Mouse (Mus musculus): Measurements from ENCODE around the gene Tpcn1. TPM values are rescaled to one million over a fixed set of nuclear protein-coding genes. Genes with fewer than 3 reads are reported as not detected.

Gene Tpcn1
- polyA plus RNA-seq, 1 experiment from 2014 or later, result 15.6 TPM

DNA sequence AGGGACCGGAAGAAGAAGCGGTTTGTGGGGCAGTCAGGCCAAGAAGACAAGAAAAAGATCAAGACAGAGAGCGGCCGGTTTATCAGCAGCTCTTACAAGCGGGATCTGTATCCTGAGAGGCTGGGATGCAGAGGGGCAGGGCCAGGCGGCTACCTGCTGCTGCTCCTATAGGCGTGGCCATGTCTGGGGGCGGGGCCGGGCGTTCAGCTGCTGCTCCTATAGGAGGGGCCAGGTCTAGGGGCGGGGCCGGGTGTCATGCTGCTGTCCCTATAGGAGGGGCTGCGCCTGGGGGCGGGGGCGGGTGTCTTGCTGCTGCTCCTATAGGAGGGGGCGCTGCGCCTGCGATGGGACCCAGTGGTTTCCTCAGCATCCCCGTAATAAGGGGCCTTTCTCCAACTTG lies 37.9 kb upstream of the Tpcn1 start:
- H3K4me3 ChIP-seq (ENCODE audit: low read depth, low read length), result no peak overlapping the region
- H3K4me1 ChIP-seq (replicated peaks; ENCODE audit: control insufficient read depth, insufficient read depth, low read length), result no peaks in the 10 kb centered on the region
- peaks cover 9% of the 10 kb centered on the region for H3K36me3 ChIP-seq (ENCODE audit: control insufficient read depth, insufficient read depth, low read length)
- DNase-seq (ENCODE audit: low spot score) (peak; percentile 56), ATAC-seq (ENCODE audit: low FRiP score) (peak; percentile 33; the same call in 1 of the 2 replicates)
- 34% methylated on average over 19 of the region's 19 CpGs for WGBS
- no peak overlapping the region for H3K9ac ChIP-seq (ENCODE audit: low read depth, low read length)
- H3K27ac ChIP-seq (ENCODE audit: low read depth, low read length), result no peak overlapping the region
- H3K27me3 ChIP-seq (ENCODE audit: control insufficient read depth, insufficient read depth, low read length), result no peaks in the 10 kb centered on the region; the same call in 1 of the 2 replicates
- H3K4me2 ChIP-seq (replicated peaks; ENCODE audit: low read depth, low read length), result no peak overlapping the region
- H3K9me3 ChIP-seq (ENCODE audit: control insufficient read depth, low read length), result no peaks in the 10 kb centered on the region

- ATAC-seq (ENCODE audit: low FRiP score) (no peak), DNase-seq (ENCODE audit: low spot score) (no peak)
- H3K36me3 ChIP-seq (ENCODE audit: control insufficient read depth, insufficient read depth, low read length), result peaks cover 15% of the 10 kb centered on the region
- H3K4me1 ChIP-seq (replicated peaks; ENCODE audit: control insufficient read depth, insufficient read depth, low read length), result no peaks in the 10 kb centered on the region
- no peak overlapping the region for H3K4me3 ChIP-seq (ENCODE audit: low read depth, low read length)
- WGBS, result 96% methylated on average over 10 of the region's 10 CpGs
- no peaks in the 10 kb centered on the region for H3K27me3 ChIP-seq (ENCODE audit: control insufficient read depth, insufficient read depth, low read length)
- no peak overlapping the region for H3K27ac ChIP-seq (ENCODE audit: low read depth, low read length)
- no peak overlapping the region for H3K9ac ChIP-seq (ENCODE audit: low read depth, low read length)
- no peaks in the 10 kb centered on the region for H3K9me3 ChIP-seq (ENCODE audit: control insufficient read depth, low read length)
- no peak overlapping the region for H3K4me2 ChIP-seq (replicated peaks; ENCODE audit: low read depth, low read length)
Observed at GRCm38 (mm10) chr5:120624427-120624826, 36.0 kb upstream of the Tpcn1 start.

- Histone ChIP-seq H3K9ac (ENCODE audit: low read depth, low read length) (no peak overlapping the region), H3K4me3 (ENCODE audit: low read depth, low read length) (no peak overlapping the region), H3K4me2 (replicated peaks; ENCODE audit: low read depth, low read length) (no peak overlapping the region), H3K27me3 (ENCODE audit: control insufficient read depth, insufficient read depth, low read length) (no peaks in the 10 kb centered on the region), H3K4me1 (replicated peaks; ENCODE audit: control insufficient read depth, insufficient read depth, low read length) (no peaks in the 10 kb centered on the region), H3K36me3 (ENCODE audit: control insufficient read depth, insufficient read depth, low read length) (peaks cover 17% of the 10 kb centered on the region), H3K9me3 (ENCODE audit: control insufficient read depth, low read length) (no peaks in the 10 kb centered on the region), H3K27ac (ENCODE audit: low read depth, low read length) (no peak overlapping the region)
- DNase-seq (ENCODE audit: low spot score) (no peak), ATAC-seq (ENCODE audit: low FRiP score) (no peak)
- WGBS, result 74% methylated on average over 5 of the region's 5 CpGs
Observed at GRCm38 (mm10) chr5:120622198-120622851, 33.9 kb upstream of the Tpcn1 start.

- Histone ChIP-seq H3K4me1 (replicated peaks; ENCODE audit: control insufficient read depth, insufficient read depth, low read length) (no peaks in the 10 kb centered on the region), H3K27me3 (ENCODE audit: control insufficient read depth, insufficient read depth, low read length) (no peaks in the 10 kb centered on the region), H3K4me3 (ENCODE audit: low read depth, low read length) (no peak overlapping the region), H3K27ac (ENCODE audit: low read depth, low read length) (no peak overlapping the region), H3K9me3 (ENCODE audit: control insufficient read depth, low read length) (no peaks in the 10 kb centered on the region), H3K36me3 (ENCODE audit: control insufficient read depth, insufficient read depth, low read length) (peaks cover 17% of the 10 kb centered on the region), H3K9ac (ENCODE audit: low read depth, low read length) (no peak overlapping the region), H3K4me2 (replicated peaks; ENCODE audit: low read depth, low read length) (no peak overlapping the region)
- ATAC-seq (ENCODE audit: low FRiP score) (no peak), DNase-seq (ENCODE audit: low spot score) (no peak)
- WGBS, result 95% methylated on average over 10 of the region's 10 CpGs
Observed at GRCm38 (mm10) chr5:120621846-120622197, 33.3 kb upstream of the Tpcn1 start.

DNA sequence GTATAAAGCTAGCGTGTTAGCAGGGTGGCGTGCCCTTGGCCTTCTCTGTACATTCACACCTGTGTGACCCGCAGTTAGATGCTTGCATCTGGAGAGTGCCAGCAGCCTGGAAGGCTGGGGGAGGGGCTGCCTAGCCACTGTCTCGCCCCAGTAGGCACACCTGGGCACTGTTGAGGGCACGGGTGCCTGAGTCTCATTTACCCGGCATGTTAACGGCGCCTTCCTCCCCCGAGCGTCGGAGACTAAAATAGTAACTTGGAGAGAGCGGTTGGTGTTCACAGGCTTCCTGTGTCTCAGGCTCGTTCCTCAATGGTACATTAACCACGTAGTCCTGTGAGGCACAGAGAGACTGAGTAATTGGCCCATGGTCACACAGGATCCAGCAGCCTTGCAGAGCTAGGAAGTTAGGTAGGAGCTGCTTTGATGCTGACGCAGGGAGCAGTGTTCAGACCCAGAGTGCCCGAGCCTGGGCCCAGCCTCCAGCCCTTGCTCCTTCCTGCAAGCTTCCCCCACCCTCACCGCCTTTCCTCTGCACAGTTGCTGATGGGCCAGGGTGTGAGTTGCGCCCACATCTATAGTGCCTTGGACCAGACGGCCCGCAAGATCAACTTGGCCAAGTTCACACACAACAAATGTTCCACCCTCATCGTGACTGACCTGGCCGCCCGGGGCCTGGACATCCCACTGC lies 32.7 kb upstream of the Tpcn1 start:
- H3K4me2 ChIP-seq (replicated peaks; ENCODE audit: low read depth, low read length), result no peak overlapping the region
- peaks cover 17% of the 10 kb centered on the region for H3K36me3 ChIP-seq (ENCODE audit: control insufficient read depth, insufficient read depth, low read length)
- no peak overlapping the region for H3K27ac ChIP-seq (ENCODE audit: low read depth, low read length)
- H3K9ac ChIP-seq (ENCODE audit: low read depth, low read length), result no peak overlapping the region
- no peak for ATAC-seq (ENCODE audit: low FRiP score)
- no peak overlapping the region for H3K4me3 ChIP-seq (ENCODE audit: low read depth, low read length)
- H3K4me1 ChIP-seq (replicated peaks; ENCODE audit: control insufficient read depth, insufficient read depth, low read length), result no peaks in the 10 kb centered on the region
- no peaks in the 10 kb centered on the region for H3K9me3 ChIP-seq (ENCODE audit: control insufficient read depth, low read length)
- DNase-seq (ENCODE audit: low spot score), result no peak
- WGBS, result 91% methylated on average over 23 of the region's 23 CpGs
- no peaks in the 10 kb centered on the region for H3K27me3 ChIP-seq (ENCODE audit: control insufficient read depth, insufficient read depth, low read length)

DNA sequence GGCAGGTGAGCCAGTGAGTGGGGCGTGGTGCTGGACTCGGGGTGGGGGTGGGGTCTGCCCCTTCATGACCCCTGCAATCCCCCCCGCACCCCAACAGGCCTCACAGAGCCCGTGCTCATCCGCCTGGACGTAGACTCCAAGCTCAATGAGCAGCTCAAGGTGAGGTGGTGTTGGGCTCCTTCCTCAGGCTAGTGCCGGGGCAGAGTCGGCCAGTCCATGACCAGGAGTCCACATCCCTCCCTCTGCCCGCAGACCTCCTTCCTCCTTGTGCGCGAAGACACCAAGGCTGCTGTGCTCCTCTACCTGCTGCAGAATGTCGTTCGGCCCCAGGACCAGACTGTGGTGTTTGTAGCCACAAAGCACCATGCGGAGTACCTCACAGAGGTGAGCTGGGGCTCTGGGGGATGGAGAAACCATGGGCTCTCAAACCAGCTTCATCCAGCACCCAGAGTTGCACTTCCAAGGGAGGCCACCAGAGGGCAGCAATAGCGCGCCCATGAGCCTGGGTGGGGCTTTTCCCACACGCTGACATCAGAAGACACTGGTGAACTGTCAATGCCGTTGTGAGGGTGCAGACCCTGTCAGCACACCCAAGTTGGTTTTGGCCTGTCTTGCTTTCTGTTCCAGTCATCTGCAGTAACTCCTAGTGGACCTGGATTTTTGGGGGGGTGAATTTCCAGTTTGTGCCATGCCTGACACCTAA lies 32.1 kb upstream of the Tpcn1 start:
- no peak overlapping the region for H3K9ac ChIP-seq (ENCODE audit: low read depth, low read length)
- H3K4me1 ChIP-seq (replicated peaks; ENCODE audit: control insufficient read depth, insufficient read depth, low read length), result no peaks in the 10 kb centered on the region
- no peak overlapping the region for H3K27ac ChIP-seq (ENCODE audit: low read depth, low read length)
- ATAC-seq (ENCODE audit: low FRiP score) (0 out of 2 replicates have a peak, but pooled peaks have one; percentile 21), DNase-seq (ENCODE audit: low spot score) (peak; percentile 93)
- no peak overlapping the region for H3K4me2 ChIP-seq (replicated peaks; ENCODE audit: low read depth, low read length)
- no peaks in the 10 kb centered on the region for H3K27me3 ChIP-seq (ENCODE audit: control insufficient read depth, insufficient read depth, low read length)
- H3K36me3 ChIP-seq (ENCODE audit: control insufficient read depth, insufficient read depth, low read length), result peaks cover 15% of the 10 kb centered on the region
- 72% methylated on average over 18 of the region's 18 CpGs for WGBS
- no peaks in the 10 kb centered on the region for H3K9me3 ChIP-seq (ENCODE audit: control insufficient read depth, low read length)
- no peak overlapping the region for H3K4me3 ChIP-seq (ENCODE audit: low read depth, low read length)

DNA sequence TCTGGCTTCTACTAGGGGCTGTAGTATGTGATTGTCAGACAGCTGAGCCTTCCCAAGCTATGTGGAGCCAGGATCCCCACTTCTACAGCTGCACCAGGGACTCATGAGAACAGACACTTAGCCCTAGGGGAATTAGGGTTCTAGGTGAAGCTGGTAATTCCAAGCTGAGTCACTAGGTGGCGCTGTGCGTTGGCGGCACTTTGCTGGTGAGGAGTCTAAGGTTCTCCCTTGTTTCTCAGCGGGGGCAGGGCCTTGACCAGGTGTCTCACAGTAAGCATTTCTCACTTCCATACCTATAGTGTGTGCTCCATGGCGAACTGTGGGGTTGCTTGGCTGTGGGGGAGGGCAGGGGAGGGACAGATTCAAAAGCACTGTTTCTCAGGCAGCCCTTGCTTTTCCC lies 30.7 kb upstream of the Tpcn1 start:
- peaks cover 8% of the 10 kb centered on the region for H3K36me3 ChIP-seq (ENCODE audit: control insufficient read depth, insufficient read depth, low read length)

DNA sequence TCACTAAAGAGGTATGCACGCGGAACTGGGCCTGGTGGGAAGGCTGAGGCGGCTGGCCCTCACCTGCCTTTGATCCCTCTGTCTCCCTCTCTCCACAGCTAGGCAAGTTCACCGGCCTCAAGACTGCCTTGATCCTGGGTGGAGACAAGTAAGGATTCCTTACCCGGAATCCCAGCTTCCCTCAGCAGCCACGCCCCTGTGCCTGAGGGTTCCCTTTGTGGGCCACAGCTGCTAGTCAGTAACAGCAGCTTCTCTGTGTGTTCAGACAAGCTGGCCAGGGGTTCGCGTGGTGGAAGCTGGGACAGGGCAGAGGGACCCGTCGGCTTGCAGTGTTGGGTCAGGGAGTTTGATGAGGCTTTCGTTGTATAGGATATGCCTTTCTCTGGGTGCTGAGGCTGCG lies 30.3 kb upstream of the Tpcn1 start:
- Histone ChIP-seq H3K36me3 (ENCODE audit: control insufficient read depth, insufficient read depth, low read length) (peaks cover 8% of the 10 kb centered on the region), H3K27me3 (ENCODE audit: control insufficient read depth, insufficient read depth, low read length) (no peaks in the 10 kb centered on the region), H3K4me2 (replicated peaks; ENCODE audit: low read depth, low read length) (no peak overlapping the region), H3K9me3 (ENCODE audit: control insufficient read depth, low read length) (no peaks in the 10 kb centered on the region), H3K27ac (ENCODE audit: low read depth, low read length) (no peak overlapping the region), H3K4me1 (replicated peaks; ENCODE audit: control insufficient read depth, insufficient read depth, low read length) (peaks cover 2% of the 10 kb centered on the region), H3K9ac (ENCODE audit: low read depth, low read length) (no peak overlapping the region), H3K4me3 (ENCODE audit: low read depth, low read length) (no peak overlapping the region)
- DNase-seq (ENCODE audit: low spot score), result no peak
- WGBS, result 82% methylated on average over 12 of the region's 12 CpGs
- no peak for ATAC-seq (ENCODE audit: low FRiP score)

More for the DNA sequence above, 30.7 kb upstream of the Tpcn1 start:
- Histone ChIP-seq H3K27ac (ENCODE audit: low read depth, low read length) (no peak overlapping the region), H3K4me2 (replicated peaks; ENCODE audit: low read depth, low read length) (no peak overlapping the region), H3K9ac (ENCODE audit: low read depth, low read length) (no peak overlapping the region), H3K4me3 (ENCODE audit: low read depth, low read length) (no peak overlapping the region), H3K27me3 (ENCODE audit: control insufficient read depth, insufficient read depth, low read length) (no peaks in the 10 kb centered on the region), H3K9me3 (ENCODE audit: control insufficient read depth, low read length) (no peaks in the 10 kb centered on the region), H3K4me1 (replicated peaks; ENCODE audit: control insufficient read depth, insufficient read depth, low read length) (no peaks in the 10 kb centered on the region)
- DNase-seq (ENCODE audit: low spot score), result peak; percentile 80
- ATAC-seq (ENCODE audit: low FRiP score), result no peak
- 14% methylated on average over 5 of the region's 5 CpGs for whole genome bisulfite sequencing
